Mouse (Mus musculus) lung, postnatal 0 days (tissue): ENCODE measurements at regions not wholly inside any gene's neighbourhood (a gene's known extent, or its start where the extent isn't known, plus 50 kb on each side); places are given as distances from the start of the nearest gene placed in this dataset.

ENCODE experiments used
- ATAC-seq: fragments of 200-750 bp; cut with Nextera tagmentation; 2 replicates; pipeline ENCODE4 v1.8.0; 2017; ENCODE audit warnings: moderate library complexity
- DNase-seq: peaks from one replicate; pipeline ENCODE4 v3.0.0-alpha.2; 2016; ENCODE audit warnings: low spot score
- H3K27ac ChIP-seq: fragments of 300-500 bp; sonication (generic); 2 replicates; pipeline ENCODE4 v1.5.1; 2014; ENCODE audit warnings: antibody characterized with exemption, mild to moderate bottlenecking, low read length, mixed read lengths
- H3K27me3 ChIP-seq: fragments of 300-500 bp; sonication (generic); replicated peaks from 2 replicates; pipeline ENCODE4 v1.6.1; 2014; ENCODE audit warnings: low read length, mixed read lengths; ENCODE audit not compliant: insufficient read depth
- H3K36me3 ChIP-seq: fragments of 300-500 bp; sonication (generic); 2 replicates; pipeline ENCODE4 v1.6.1; 2014; ENCODE audit warnings: low read length, mixed read lengths; ENCODE audit not compliant: insufficient read depth
- H3K4me1 ChIP-seq: fragments of 300-500 bp; sonication (generic); 2 replicates; pipeline ENCODE4 v1.6.1; 2014; ENCODE audit warnings: antibody characterized with exemption, low read depth, low read length, mixed read lengths; ENCODE audit not compliant: insufficient read depth
- H3K4me2 ChIP-seq: fragments of 300-500 bp; sonication (generic); replicated peaks from 2 replicates; pipeline ENCODE4 v1.6.1; 2014; ENCODE audit warnings: low read depth, mild to moderate bottlenecking, low read length, moderate library complexity, mixed read lengths
- H3K4me3 ChIP-seq: fragments of 300-500 bp; sonication (generic); 2 replicates; pipeline ENCODE4 v1.5.1; 2014; ENCODE audit warnings: low read depth, low read length
- H3K9ac ChIP-seq: fragments of 300-500 bp; sonication (generic); replicated peaks from 2 replicates; pipeline ENCODE4 v1.6.1; 2014; ENCODE audit warnings: low read depth, mild to moderate bottlenecking
- H3K9me3 ChIP-seq: fragments of 300-500 bp; sonication (generic); 2 replicates; pipeline ENCODE4 v1.6.1; 2016; ENCODE audit warnings: low read length, mixed read lengths
- CTCF ChIP-seq: IDR thresholded peaks from 2 replicates; pipeline ENCODE4 v1.5.1; 2016; ENCODE audit warnings: antibody characterized with exemption, mild to moderate bottlenecking
- EP300 ChIP-seq: IDR thresholded peaks from 2 replicates; pipeline ENCODE4 v1.6.1; 2016; ENCODE audit warnings: antibody characterized with exemption, mild to moderate bottlenecking, control low read depth
- WGBS: fragments of 180-500 bp; shearing (Covaris S2); extraction: QIAGEN DNeasy Blood & Tissue Kit; methylation state at CpG from one replicate; pipeline ENCODE4 v1.1.7; 2014; 5-methylcytosine and 5-hydroxymethylcytosine counted together

GRCm38 (mm10) chr13:53888411-53888810 is 167.1 kb downstream of the Drd1 start:
- DNase-seq (no peak), ATAC-seq (no peak)
- no peak overlapping the region for H3K27ac ChIP-seq
- no peak overlapping the region for H3K9ac ChIP-seq
- H3K27me3 ChIP-seq: no peaks in the 10 kb centered on the region
- 84% methylated on average over 3 of the region's 3 CpGs for WGBS
- H3K4me3 ChIP-seq: no peak overlapping the region
- no peaks in the 10 kb centered on the region for H3K9me3 ChIP-seq
- H3K4me1 ChIP-seq: no peaks in the 10 kb centered on the region
- TF ChIP-seq CTCF (no peak), EP300 (no peak)
- H3K36me3 ChIP-seq: no peaks in the 10 kb centered on the region
- H3K4me2 ChIP-seq: no peak overlapping the region

GRCm38 (mm10) chr13:53885756-53886155 is 169.7 kb downstream of the Drd1 start:
- H3K4me3 ChIP-seq: no peak overlapping the region
- H3K27me3 ChIP-seq: no peaks in the 10 kb centered on the region
- H3K27ac ChIP-seq: no peak overlapping the region
- H3K9me3 ChIP-seq: no peaks in the 10 kb centered on the region
- TF ChIP-seq EP300: no peak
- TF ChIP-seq CTCF: no peak
- no peak overlapping the region for H3K4me2 ChIP-seq
- 80% methylated on average over 10 of the region's 10 CpGs for WGBS
- H3K4me1 ChIP-seq: no peaks in the 10 kb centered on the region
- no peak for DNase-seq
- no peaks in the 10 kb centered on the region for H3K36me3 ChIP-seq
- no peak overlapping the region for H3K9ac ChIP-seq
- no peak for ATAC-seq

GRCm38 (mm10) chr13:53883206-53883605 is 172.3 kb downstream of the Drd1 start:
- H3K4me3 ChIP-seq: no peak overlapping the region
- H3K27ac ChIP-seq: no peak overlapping the region
- H3K9me3 ChIP-seq: no peaks in the 10 kb centered on the region
- TF ChIP-seq EP300 (no peak), CTCF (no peak)
- ATAC-seq: no peak
- H3K4me1 ChIP-seq: no peaks in the 10 kb centered on the region
- H3K4me2 ChIP-seq: no peak overlapping the region
- H3K9ac ChIP-seq: no peak overlapping the region
- no peak for DNase-seq
- no peaks in the 10 kb centered on the region for H3K36me3 ChIP-seq
- 71% methylated on average over 6 of the region's 6 CpGs for WGBS
- no peaks in the 10 kb centered on the region for H3K27me3 ChIP-seq

- Histone ChIP-seq H3K36me3 (no peaks in the 10 kb centered on the region), H3K9ac (no peak overlapping the region), H3K27ac (no peak overlapping the region), H3K4me3 (no peak overlapping the region), H3K4me2 (no peak overlapping the region), H3K9me3 (no peaks in the 10 kb centered on the region), H3K4me1 (no peaks in the 10 kb centered on the region), H3K27me3 (no peaks in the 10 kb centered on the region)
- ATAC-seq: no peak
- TF ChIP-seq CTCF: no peak
- TF ChIP-seq EP300: no peak
- 75% methylated on average over 10 of the region's 10 CpGs for WGBS
- DNase-seq: no peak
Measured at GRCm38 (mm10) chr13:53880466-53881250, 174.8 kb downstream of the Drd1 start.

DNA sequence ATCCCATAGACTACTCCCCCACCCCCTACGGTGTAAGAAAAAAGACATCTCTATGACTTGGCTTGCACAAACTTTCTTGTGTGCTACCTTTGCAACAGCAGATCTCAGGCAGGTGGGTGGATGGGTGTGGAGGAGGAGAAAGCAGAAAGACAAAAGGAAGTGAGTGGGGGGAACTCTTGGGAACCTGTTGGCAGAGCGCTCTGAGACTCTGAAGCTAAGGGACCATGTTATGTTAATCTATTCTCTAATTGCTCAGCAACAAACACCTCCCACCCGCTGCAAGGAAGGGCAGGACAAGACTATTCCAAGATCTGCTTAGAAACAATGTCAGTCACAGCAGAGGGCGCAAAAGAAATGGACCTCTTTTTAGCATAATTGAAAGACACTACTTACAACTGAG is 180.0 kb downstream of the Drd1 start:
- no peaks in the 10 kb centered on the region for H3K9me3 ChIP-seq
- no peak overlapping the region for H3K9ac ChIP-seq
- no peak overlapping the region for H3K4me3 ChIP-seq
- H3K4me2 ChIP-seq: no peak overlapping the region
- no peak for DNase-seq
- TF ChIP-seq EP300: no peak
- TF ChIP-seq CTCF: no peak
- no peaks in the 10 kb centered on the region for H3K4me1 ChIP-seq
- ATAC-seq: no peak
- no peak overlapping the region for H3K27ac ChIP-seq
- H3K27me3 ChIP-seq: no peaks in the 10 kb centered on the region
- no peaks in the 10 kb centered on the region for H3K36me3 ChIP-seq
- WGBS: 78% methylated on average over 4 of the region's 4 CpGs

GRCm38 (mm10) chr13:53865323-53865722 is 190.2 kb downstream of the Drd1 start:
- Histone ChIP-seq H3K4me3 (no peak overlapping the region), H3K4me2 (no peak overlapping the region), H3K9ac (no peak overlapping the region), H3K36me3 (no peaks in the 10 kb centered on the region), H3K4me1 (no peaks in the 10 kb centered on the region), H3K27ac (no peak overlapping the region), H3K9me3 (no peaks in the 10 kb centered on the region), H3K27me3 (no peaks in the 10 kb centered on the region)
- no peak for DNase-seq
- ATAC-seq: no peak
- WGBS: 74% methylated on average over 5 of the region's 5 CpGs
- TF ChIP-seq CTCF (no peak), EP300 (no peak)
